Mouse (Mus musculus) neural tube, embryonic 15.5 days (tissue): Measurements from ENCODE around the gene Ier3. TPM values are rescaled to one million over a fixed set of nuclear protein-coding genes. Genes with fewer than 3 reads are reported as not detected.
A peak's percentile ranks its signal among the peaks of the same experiment; 100 is the strongest.

Experiments
- ATAC-seq: fragments of 200-750 bp; cut with Nextera tagmentation; 2 replicates; pipeline ENCODE4 v1.8.0; 2017; ENCODE audit warnings: mild to moderate bottlenecking, moderate TSS enrichment, moderate library complexity; ENCODE audit not compliant: low FRiP score
- H3K27ac ChIP-seq: fragments of 300-500 bp; sonication (generic); replicated peaks from 2 replicates; pipeline ENCODE4 v1.5.1; 2015; ENCODE audit warnings: mild to moderate bottlenecking, inconsistent platforms
- H3K27me3 ChIP-seq: fragments of 300-500 bp; sonication (generic); replicated peaks from 2 replicates; pipeline ENCODE4 v1.6.1; 2015; ENCODE audit warnings: inconsistent platforms
- H3K36me3 ChIP-seq: fragments of 300-500 bp; sonication (generic); 2 replicates; pipeline ENCODE4 v1.6.1; 2015; ENCODE audit warnings: inconsistent platforms
- H3K4me1 ChIP-seq: fragments of 300-500 bp; sonication (generic); 2 replicates; pipeline ENCODE4 v1.6.1; 2015; ENCODE audit warnings: inconsistent platforms
- H3K4me2 ChIP-seq: fragments of 300-500 bp; sonication (generic); 2 replicates; pipeline ENCODE4 v1.6.1; 2015; ENCODE audit warnings: inconsistent platforms, mild to moderate bottlenecking, moderate library complexity
- H3K4me3 ChIP-seq: fragments of 300-500 bp; sonication (generic); replicated peaks from 2 replicates; pipeline ENCODE4 v1.5.1; 2015; ENCODE audit warnings: mild to moderate bottlenecking, inconsistent platforms
- H3K9ac ChIP-seq: fragments of 300-500 bp; sonication (generic); replicated peaks from 2 replicates; pipeline ENCODE4 v1.6.1; 2015; ENCODE audit warnings: mild to moderate bottlenecking, inconsistent platforms
- H3K9me3 ChIP-seq: fragments of 300-500 bp; sonication (generic); replicated peaks from 2 replicates; pipeline ENCODE4 v1.6.1; 2016; ENCODE audit warnings: inconsistent platforms
- WGBS: fragments of 180-500 bp; shearing (Covaris S2); methylation state at CpG from one replicate; pipeline ENCODE4 v1.1.7; 2015; ENCODE audit warnings: mixed read lengths; 5-methylcytosine and 5-hydroxymethylcytosine counted together
- polyA plus RNA-seq: library from polyadenylated mRNA; unstranded; fragments of >200 nt; fragmentation: Nextera tagmentation; extraction: Ambion mirVana; gene quantifications from 2 replicates; pipeline ENCODE4 v1.2.1, GENCODE M21; 2015

Gene Ier3
- polyA plus RNA-seq, 1 experiment from 2014 or later = 15.5 TPM

DNA sequence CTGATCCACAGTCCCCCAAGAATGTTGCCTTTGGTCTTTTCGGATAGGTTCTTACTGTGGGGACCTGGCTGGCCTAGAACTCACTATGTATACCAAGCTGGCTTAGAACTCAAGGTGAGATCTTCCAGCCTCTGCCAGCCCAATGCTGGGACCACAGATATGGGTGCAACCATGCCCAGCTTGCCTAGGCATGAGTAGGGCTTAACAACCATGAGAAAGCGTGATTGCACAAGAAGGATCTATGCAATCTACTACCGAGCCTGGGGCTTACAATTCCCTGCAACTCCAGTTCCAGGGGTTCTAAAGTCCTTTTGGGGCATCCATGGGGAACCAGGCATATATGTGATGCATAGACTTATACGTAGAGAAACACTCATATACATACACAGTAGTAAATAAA, 30.6 kb upstream of the Ier3 start:
- Histone ChIP-seq H3K27ac (no peak overlapping the region), H3K4me3 (no peak overlapping the region), H3K9ac (no peak overlapping the region), H3K36me3 (no peaks in the 10 kb centered on the region), H3K9me3 (no peaks in the 10 kb centered on the region), H3K4me2 (no peak overlapping the region), H3K4me1 (no peaks in the 10 kb centered on the region), H3K27me3 (no peaks in the 10 kb centered on the region)
- no peak for ATAC-seq
- WGBS = 91% methylated on average over 4 of the region's 4 CpGs

DNA sequence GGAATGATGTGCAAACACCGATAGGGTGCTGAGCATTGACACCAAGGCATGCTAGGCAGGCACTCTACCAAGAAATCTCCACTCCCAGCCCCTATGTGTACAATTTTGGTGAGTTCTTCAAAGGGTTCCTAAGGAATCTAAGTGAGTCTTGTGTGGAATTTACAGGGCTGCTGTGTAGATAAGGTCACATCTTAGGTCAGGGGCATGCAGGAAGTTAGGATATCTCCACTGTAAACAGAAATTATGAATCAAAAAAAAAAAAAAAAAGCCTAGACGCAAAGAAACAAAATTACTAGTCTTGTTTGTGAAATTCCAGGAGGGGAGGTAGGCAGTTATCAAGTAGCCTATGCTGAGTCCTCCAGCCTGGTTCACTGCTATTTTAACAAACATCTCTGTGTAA, 28.6 kb upstream of the Ier3 start:
- ATAC-seq = no peak
- no peaks in the 10 kb centered on the region for H3K36me3 ChIP-seq
- no peak overlapping the region for H3K9ac ChIP-seq
- H3K4me1 ChIP-seq = no peaks in the 10 kb centered on the region
- no peaks in the 10 kb centered on the region for H3K9me3 ChIP-seq
- no peaks in the 10 kb centered on the region for H3K27me3 ChIP-seq
- 91% methylated on average over 2 of the region's 2 CpGs for WGBS
- H3K4me2 ChIP-seq = no peak overlapping the region
- H3K27ac ChIP-seq = no peak overlapping the region
- no peak overlapping the region for H3K4me3 ChIP-seq

DNA sequence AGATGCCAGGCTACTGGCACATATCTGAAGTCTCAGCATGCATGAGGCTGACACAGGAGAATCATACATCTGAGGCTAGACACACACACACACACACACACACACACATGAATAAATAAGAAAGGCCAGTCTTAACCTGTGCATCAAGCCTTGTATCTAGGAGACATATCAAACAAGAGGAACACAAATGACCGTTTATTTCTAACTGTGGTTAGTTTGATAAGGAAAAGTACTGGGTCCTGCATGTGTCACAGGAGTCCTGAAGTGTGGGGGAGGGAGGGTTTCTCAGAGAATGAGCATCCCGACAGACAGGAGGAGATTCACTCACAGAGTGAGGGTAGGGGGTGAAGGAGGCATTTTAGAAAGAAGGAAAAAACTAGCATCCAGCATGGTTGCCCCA, 26.4 kb upstream of the Ier3 start:
- Histone ChIP-seq H3K4me1 (no peaks in the 10 kb centered on the region), H3K4me2 (no peak overlapping the region), H3K9me3 (no peaks in the 10 kb centered on the region), H3K27ac (no peak overlapping the region), H3K27me3 (no peaks in the 10 kb centered on the region), H3K36me3 (no peaks in the 10 kb centered on the region), H3K9ac (no peak overlapping the region), H3K4me3 (no peak overlapping the region)
- no peak for ATAC-seq
- WGBS = 52% methylated on average over 2 of the region's 2 CpGs

DNA sequence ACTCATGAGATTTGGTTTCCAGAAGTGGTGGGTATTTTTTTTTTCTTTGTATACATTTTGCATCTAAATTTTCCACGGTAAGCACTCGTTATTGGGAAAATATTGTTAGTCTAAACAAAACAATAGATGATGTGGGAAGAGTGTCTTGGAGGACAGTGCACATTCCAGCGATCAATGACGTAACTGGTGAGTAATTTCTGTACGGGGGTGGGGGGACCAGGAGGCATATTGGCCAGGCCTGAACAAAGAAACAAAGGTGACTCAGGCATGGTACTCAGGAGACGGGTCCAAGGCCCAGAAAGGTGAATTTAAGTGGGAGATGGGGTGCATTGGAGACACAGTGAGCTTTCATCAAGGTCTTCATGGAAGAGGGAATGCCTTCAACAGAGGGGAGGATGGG, 25.8 kb upstream of the Ier3 start:
- no peak overlapping the region for H3K4me3 ChIP-seq
- no peak for ATAC-seq
- no peak overlapping the region for H3K9ac ChIP-seq
- H3K27ac ChIP-seq = no peak overlapping the region
- H3K4me2 ChIP-seq = no peak overlapping the region
- no peaks in the 10 kb centered on the region for H3K4me1 ChIP-seq
- H3K27me3 ChIP-seq = no peaks in the 10 kb centered on the region
- no peaks in the 10 kb centered on the region for H3K36me3 ChIP-seq
- H3K9me3 ChIP-seq = no peaks in the 10 kb centered on the region
- WGBS = 87% methylated on average over 6 of the region's 6 CpGs

DNA sequence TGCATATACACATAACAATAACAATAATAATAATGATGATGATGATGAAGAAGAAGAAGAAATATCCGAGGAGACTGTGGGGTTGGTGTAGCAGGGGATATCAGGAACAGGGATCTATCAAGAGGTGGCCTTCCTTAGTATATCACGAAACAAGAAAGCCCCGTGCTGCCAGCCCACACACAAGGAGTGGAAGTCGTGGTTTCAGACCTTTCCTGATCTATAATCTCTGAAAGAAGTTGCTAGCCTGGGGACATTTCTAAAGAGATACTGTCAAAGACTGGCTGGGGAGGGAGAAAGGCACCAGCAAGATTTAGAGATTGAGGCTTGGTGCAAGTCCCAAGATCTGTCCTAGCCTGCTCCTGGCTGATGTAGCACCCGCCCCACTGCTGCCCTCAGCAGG, 24.6 kb upstream of the Ier3 start:
- no peaks in the 10 kb centered on the region for H3K4me1 ChIP-seq
- WGBS = 71% methylated on average over 5 of the region's 5 CpGs
- H3K9me3 ChIP-seq = no peaks in the 10 kb centered on the region
- H3K27me3 ChIP-seq = no peaks in the 10 kb centered on the region
- no peak overlapping the region for H3K27ac ChIP-seq
- H3K4me2 ChIP-seq = no peak overlapping the region
- H3K9ac ChIP-seq = no peak overlapping the region
- ATAC-seq = no peak
- no peaks in the 10 kb centered on the region for H3K36me3 ChIP-seq
- no peak overlapping the region for H3K4me3 ChIP-seq

DNA sequence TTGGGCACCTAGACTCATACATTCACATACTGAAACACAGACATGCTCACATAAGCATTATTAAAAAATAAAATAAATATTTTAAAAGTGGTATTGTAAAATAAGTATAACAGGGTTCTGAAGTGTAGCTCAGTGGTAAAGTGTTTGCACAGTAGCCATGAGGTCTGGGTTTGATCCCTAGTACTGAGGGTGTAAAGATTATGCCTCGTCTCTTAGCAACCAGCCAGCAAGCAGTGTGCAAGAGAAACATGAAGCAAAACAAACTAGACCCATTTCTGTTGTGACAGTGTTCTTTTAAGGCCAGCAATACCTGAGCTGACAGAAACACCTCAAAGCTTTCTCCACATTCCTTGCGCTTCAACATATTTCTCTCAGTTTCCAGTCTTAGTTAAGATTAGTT, 20.6 kb upstream of the Ier3 start:
- H3K9me3 ChIP-seq = no peaks in the 10 kb centered on the region
- H3K27me3 ChIP-seq = no peaks in the 10 kb centered on the region
- no peak overlapping the region for H3K4me2 ChIP-seq
- no peak overlapping the region for H3K9ac ChIP-seq
- H3K27ac ChIP-seq = no peak overlapping the region
- H3K4me3 ChIP-seq = no peak overlapping the region
- 77% methylated on average over 2 of the region's 2 CpGs for WGBS
- H3K36me3 ChIP-seq = no peaks in the 10 kb centered on the region
- ATAC-seq = no peak
- H3K4me1 ChIP-seq = no peaks in the 10 kb centered on the region

DNA sequence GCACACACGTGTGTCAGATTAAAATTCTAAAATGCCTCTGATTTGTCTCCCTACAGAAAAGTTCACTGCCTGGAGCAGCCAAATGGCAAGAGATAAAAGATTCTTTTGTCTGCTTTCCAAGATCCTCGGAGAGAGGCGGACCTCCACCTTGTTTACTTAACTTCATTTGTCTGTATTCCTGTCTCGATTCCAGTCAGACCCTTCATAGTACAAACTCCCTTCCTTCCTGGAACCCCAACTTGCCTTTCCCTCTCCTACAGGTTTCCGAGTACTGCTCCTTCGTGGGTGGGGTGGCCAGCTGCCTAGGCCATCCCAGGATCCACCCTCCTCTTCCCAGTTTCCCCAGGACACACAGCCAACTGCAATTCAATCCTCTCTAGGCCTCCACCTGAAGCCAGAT, 18.5 kb upstream of the Ier3 start:
- Histone ChIP-seq H3K27me3 (no peaks in the 10 kb centered on the region), H3K4me1 (no peaks in the 10 kb centered on the region), H3K9me3 (no peaks in the 10 kb centered on the region), H3K27ac (no peak overlapping the region), H3K9ac (no peak overlapping the region), H3K4me3 (no peak overlapping the region), H3K36me3 (no peaks in the 10 kb centered on the region), H3K4me2 (no peak overlapping the region)
- ATAC-seq = no peak
- WGBS = 59% methylated on average over 6 of the region's 6 CpGs

DNA sequence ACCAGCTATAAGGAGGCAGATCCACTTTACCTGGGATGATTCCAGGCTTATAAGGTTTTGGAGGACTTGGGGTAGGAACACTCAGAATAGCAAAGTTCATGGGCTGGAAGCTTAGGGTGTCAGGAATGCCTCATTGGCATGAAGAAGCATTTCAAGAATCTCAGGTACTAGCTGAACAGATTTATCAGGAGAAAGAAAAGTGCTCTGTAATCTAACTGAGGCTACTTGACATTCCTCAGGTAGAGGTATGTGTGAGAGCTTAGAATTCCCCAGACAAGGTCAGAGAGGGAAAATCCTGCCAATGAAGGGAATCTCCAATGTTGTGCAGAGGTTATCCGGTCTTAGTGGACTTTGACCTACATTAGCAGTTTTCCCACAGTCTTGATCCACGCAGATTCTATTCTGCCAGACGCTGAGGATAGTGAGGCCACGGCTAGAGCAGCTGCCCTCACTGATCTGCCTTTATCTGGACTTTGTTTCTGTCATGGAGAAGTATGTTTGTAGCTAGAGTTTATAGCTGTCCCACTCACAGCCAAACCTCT, 17.6 kb upstream of the Ier3 start:
- Histone ChIP-seq H3K4me3 (no peak overlapping the region), H3K4me1 (no peaks in the 10 kb centered on the region), H3K4me2 (no peak overlapping the region), H3K27me3 (no peaks in the 10 kb centered on the region), H3K27ac (no peak overlapping the region), H3K9ac (no peak overlapping the region), H3K9me3 (no peaks in the 10 kb centered on the region), H3K36me3 (no peaks in the 10 kb centered on the region)
- 91% methylated on average over 4 of the region's 4 CpGs for WGBS
- ATAC-seq = no peak

DNA sequence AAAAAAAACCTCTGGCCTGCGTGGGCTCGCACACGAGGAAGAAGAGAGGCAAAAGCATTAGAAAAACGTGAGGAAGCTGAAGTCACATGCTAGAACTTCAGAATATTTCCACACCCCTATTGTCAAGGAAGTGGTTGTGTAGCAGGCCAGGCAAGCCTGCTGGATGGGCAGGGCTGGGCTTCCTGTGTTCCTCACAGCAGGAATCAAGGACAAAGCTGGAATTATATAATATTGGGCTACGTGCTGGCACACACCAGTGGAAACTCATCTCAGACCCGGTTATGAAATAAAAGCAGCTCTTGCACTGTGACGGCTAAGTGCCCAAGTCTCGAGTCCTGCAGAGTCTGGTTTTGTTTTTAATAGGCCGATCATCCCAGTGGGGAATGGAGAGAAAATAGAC, 13.4 kb upstream of the Ier3 start:
- no peak overlapping the region for H3K4me3 ChIP-seq
- H3K9ac ChIP-seq = no peak overlapping the region
- WGBS = 76% methylated on average over 9 of the region's 9 CpGs
- H3K27me3 ChIP-seq = no peaks in the 10 kb centered on the region
- no peaks in the 10 kb centered on the region for H3K36me3 ChIP-seq
- ATAC-seq = no peak
- no peak overlapping the region for H3K27ac ChIP-seq
- H3K4me1 ChIP-seq = no peaks in the 10 kb centered on the region
- no peak overlapping the region for H3K4me2 ChIP-seq
- no peaks in the 10 kb centered on the region for H3K9me3 ChIP-seq

DNA sequence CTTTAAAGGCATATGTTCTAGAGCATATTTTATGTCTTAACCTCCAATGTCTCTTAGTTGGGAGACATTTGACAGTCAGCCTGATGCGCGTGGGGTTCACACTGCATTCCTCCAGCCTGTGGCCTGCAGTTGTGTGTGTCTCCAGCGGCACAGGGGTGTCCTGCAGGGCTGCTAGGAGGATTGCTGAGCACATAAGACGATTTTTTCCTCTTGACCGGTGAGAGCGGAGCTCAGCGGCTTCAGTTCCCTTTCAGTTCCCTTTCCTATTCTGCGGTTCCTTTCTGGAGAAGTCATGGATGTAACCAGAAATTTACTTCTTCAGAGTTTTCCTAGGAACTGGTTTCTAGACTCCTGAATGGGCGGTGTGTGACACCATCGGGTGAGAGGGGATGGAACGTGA, 12.1 kb upstream of the Ier3 start:
- 84% methylated on average over 11 of the region's 11 CpGs for WGBS
- H3K36me3 ChIP-seq = no peaks in the 10 kb centered on the region
- no peak overlapping the region for H3K27ac ChIP-seq
- H3K9me3 ChIP-seq = no peaks in the 10 kb centered on the region
- no peak overlapping the region for H3K9ac ChIP-seq
- H3K4me1 ChIP-seq = no peaks in the 10 kb centered on the region; the same call in 1 of the 2 replicates
- no peaks in the 10 kb centered on the region for H3K27me3 ChIP-seq
- H3K4me2 ChIP-seq = no peak overlapping the region
- no peak for ATAC-seq
- no peak overlapping the region for H3K4me3 ChIP-seq

DNA sequence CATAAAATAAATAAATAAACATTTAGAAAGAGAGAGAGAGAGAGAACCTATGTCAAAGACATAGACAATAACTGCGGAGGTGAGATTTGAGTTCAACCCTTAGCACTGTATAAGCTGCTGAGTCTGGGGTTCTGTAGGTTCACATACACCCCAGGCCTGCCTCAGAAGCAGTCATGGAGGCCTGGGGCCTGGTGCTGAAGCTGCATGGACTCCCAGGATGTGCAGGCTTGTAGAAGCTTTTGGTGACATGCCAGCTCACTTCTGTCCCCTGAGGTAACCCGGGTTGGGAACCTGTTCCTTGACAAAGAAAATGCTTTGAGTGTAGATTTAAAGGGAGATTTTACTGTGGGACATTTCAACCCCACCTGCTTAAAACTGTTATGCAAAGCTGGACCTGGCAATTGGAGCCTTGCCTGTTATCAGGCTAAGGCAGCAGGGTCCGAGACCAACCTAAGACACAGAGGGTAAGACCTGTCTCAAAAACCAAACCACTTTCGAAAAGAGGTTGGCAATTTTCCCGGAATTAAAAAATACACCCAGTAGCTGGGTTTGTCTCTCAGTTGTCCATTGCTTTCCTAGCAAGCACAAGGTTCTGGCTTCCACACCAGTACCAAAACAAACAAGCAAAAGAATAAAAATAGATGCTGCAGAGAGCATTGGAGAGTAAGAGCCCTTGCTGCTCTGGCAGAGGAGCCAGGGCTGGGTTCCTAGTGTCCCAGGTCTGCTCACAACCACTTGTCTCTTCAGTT, 10.4 kb upstream of the Ier3 start:
- H3K27ac ChIP-seq = no peak overlapping the region
- no peak overlapping the region for H3K4me2 ChIP-seq
- H3K36me3 ChIP-seq = no peaks in the 10 kb centered on the region
- H3K27me3 ChIP-seq = no peaks in the 10 kb centered on the region
- no peaks in the 10 kb centered on the region; the same call in 1 of the 2 replicates for H3K4me1 ChIP-seq
- no peak for ATAC-seq
- H3K9ac ChIP-seq = no peak overlapping the region
- WGBS = 84% methylated on average over 5 of the region's 5 CpGs
- no peaks in the 10 kb centered on the region for H3K9me3 ChIP-seq
- no peak overlapping the region for H3K4me3 ChIP-seq

DNA sequence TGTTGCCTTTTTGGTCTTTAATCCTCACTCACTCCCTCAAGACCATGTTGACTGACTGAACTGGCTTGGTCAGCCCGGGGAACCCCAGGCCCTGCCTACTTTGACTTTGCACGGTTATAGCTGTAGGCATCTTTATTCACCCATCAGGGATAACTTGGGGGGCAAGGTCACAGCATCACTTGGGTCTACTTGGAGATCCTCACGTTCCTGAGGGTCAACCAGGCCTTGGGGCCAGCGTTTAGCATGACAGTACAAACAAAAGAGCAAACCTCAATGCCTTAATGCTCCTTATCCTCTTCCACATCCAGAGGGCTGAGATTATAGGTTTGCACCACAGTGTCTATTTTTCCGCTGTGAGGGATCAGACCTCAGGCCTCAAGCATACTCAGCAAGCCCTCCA, 9.2 kb upstream of the Ier3 start:
- Histone ChIP-seq H3K9me3 (no peaks in the 10 kb centered on the region), H3K4me2 (no peak overlapping the region), H3K27ac (peak overlapping the region; percentile 58), H3K4me1 (no peaks in the 10 kb centered on the region; the same call in 1 of the 2 replicates), H3K27me3 (no peaks in the 10 kb centered on the region), H3K4me3 (no peak overlapping the region), H3K9ac (no peak overlapping the region), H3K36me3 (no peaks in the 10 kb centered on the region)
- 82% methylated on average over 5 of the region's 5 CpGs for WGBS
- ATAC-seq = no peak
